Mouse (Mus musculus): ENCODE results near the gene Ivl. TPM values are rescaled to one million over a fixed set of nuclear protein-coding genes. Genes with fewer than 3 reads are reported as not detected.
A peak's percentile ranks its signal among the peaks of the same experiment; 100 is the strongest.

The Ivl gene
- not detected in 2 replicates for polyA plus RNA-seq (2015; fragmentation: Nextera tagmentation; extraction: Ambion mirVana)

DNA sequence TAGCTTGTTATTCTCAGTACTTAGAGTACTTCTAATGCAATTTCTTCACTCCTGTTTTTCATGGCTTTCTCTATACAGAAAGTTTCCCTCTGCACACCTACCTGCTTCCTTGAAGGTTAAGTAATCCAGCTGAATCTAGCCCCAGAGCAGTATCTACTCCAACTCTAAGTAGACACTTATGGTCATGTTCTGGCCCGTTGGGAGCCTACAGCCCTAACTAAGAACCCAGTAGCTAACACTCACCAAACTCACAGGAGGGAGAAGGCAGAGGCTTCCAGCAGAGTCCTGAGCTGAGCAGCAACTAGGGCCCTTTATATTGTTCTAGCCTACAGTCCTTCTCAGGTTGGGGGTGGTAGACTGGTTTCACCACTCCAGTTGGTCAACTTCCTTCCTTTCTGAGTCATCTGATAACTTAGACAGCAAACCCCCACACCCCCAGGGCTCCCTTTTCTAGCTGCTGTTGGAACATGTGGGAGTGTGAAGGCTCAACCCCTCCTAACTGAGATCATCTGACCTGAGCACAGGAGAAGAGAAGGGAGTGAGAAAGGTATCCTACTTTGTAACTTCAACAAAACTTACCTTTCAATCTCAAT is at the start of gene Ivl:
TSS of gene Ivl (minus strand) at position 287 of the 593 bp plus-strand sequence.
- 82% methylated on average over 1 of the region's 1 CpGs for WGBS
- ATAC-seq (replicated peaks) = no peak

DNA sequence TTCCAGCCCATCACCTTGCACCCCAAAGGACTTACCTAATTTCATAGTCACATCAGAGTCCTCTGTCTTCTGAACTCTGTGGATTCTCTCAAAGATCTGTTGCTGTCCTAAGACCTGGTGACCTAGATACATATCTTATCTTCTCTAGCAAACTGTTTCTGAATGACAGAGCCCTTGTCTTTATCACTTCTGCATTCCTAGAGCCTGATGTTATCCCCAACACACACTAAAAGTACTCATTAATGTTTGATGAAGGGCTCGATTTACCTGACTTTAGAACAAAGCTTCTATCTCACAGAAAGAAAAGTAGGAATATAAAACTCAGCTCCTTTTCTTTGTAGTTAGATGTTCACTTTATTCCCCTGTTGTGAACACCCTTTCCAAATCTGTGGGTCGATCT is 48.0 kb upstream of the Ivl start, which contains the start of gene Lce6a:
TSS of gene Lce6a (minus strand) at position 101 of the 400 bp plus-strand sequence.
- Histone ChIP-seq H3K4me2 (no peak within 1 kb of the TSS), H3K4me1 (no peaks in the 10 kb centered on the region), H3K9me3 (no peaks in the 10 kb centered on the region), H3K27me3 (replicated peaks) (no peaks in the 10 kb centered on the region), H3K36me3 (replicated peaks) (no peaks in the 10 kb centered on the region), H3K9ac (no peak within 1 kb of the TSS), H3K4me3 (no peak within 1 kb of the TSS), H3K27ac (no peak within 1 kb of the TSS)
- ATAC-seq (replicated peaks) = no peak
- WGBS = 89% methylated on average over 2 of the region's 2 CpGs

More for the DNA sequence above, at the start of gene Ivl:
- Histone ChIP-seq H3K27me3 (replicated peaks) (no peaks in the 10 kb centered on the region), H3K27ac (no peak within 1 kb of the TSS), H3K9ac (no peak within 1 kb of the TSS), H3K4me1 (no peaks in the 10 kb centered on the region), H3K4me2 (no peak within 1 kb of the TSS), H3K9me3 (no peaks in the 10 kb centered on the region), H3K36me3 (replicated peaks) (no peaks in the 10 kb centered on the region), H3K4me3 (no peak within 1 kb of the TSS)

DNA sequence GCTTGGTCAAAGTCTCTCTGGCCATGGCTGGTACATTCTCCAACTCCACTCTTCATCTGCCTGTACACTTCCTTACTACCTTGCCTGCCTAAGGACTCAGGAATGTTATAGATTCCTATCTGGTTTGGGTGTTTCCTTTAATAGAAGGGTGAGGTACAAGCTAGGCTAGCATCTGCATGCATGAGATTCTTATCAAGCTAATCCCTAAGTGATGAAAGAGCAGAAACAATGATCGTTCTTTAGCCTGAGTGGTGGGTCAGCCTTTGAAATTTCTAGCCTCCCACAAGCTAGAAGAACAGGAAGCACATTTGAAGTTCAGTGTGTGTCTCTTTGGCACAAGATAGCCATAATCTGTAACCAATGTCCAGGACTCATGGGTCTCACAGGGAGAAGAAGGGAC is 36.3 kb upstream of the Ivl start:
- ATAC-seq (replicated peaks) = no peak
- Histone ChIP-seq H3K27ac (no peak overlapping the region), H3K4me3 (no peak overlapping the region), H3K4me1 (no peaks in the 10 kb centered on the region), H3K36me3 (replicated peaks) (no peaks in the 10 kb centered on the region), H3K27me3 (replicated peaks) (no peaks in the 10 kb centered on the region), H3K9me3 (no peaks in the 10 kb centered on the region), H3K4me2 (no peak overlapping the region), H3K9ac (no peak overlapping the region)
- WGBS = 56% methylated on average over 1 of the region's 1 CpGs

DNA sequence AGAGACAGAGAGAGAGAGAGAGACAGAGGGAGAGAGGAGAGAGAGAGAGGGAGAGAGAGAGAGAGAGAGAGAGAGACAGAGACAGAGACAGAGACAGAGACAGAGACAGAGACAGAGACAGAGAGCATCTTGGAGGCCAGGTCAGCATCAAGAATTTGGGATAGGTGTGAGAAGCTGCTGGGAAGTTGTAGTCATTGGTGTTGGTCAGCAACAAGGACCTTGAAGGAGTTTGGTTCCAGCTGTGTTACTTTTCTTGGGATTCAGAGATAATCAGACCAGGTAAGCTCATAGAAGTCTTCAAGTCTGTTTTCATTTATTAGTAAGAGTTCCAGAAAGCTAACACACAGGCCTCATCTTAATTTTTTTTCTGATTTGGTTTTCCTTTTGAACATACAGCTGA is 33.9 kb upstream of the Ivl start, which contains the start of gene 2210017I01Rik:
TSS of gene 2210017I01Rik (minus strand) at position 101 of the 400 bp plus-strand sequence.
- H3K27ac ChIP-seq = no peak within 1 kb of the TSS
- no peak within 1 kb of the TSS for H3K9ac ChIP-seq
- no peaks in the 10 kb centered on the region for H3K4me1 ChIP-seq
- H3K4me3 ChIP-seq = no peak within 1 kb of the TSS
- H3K27me3 ChIP-seq (replicated peaks) = no peaks in the 10 kb centered on the region
- H3K9me3 ChIP-seq = no peaks in the 10 kb centered on the region
- no peak within 1 kb of the TSS for H3K4me2 ChIP-seq
- no peak for ATAC-seq (replicated peaks)
- no peaks in the 10 kb centered on the region for H3K36me3 ChIP-seq (replicated peaks)

DNA sequence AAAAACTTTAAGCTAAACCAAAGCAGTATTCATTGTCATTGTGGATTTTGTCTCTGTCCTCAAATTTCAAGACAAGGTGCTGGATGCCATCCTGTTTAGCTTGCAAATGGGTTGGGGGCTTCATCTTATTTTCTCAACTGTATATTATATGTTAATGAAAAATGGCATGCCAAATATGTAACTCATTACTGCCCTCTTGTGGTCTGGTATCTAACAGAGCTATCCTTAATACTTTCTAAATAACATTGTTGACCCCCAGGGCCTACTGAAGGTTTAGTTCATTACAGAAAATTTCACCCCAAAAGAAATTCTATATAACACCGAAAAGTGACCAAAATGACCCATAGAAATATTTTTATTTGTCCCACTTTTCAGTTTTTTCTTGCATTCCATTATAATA is 28.6 kb upstream of the Ivl start:
- H3K4me1 ChIP-seq = no peaks in the 10 kb centered on the region
- no peaks in the 10 kb centered on the region for H3K27me3 ChIP-seq (replicated peaks)
- H3K9me3 ChIP-seq = peaks cover 6% of the 10 kb centered on the region; the same call in 1 of the 2 replicates
- no peak overlapping the region for H3K27ac ChIP-seq
- no peak for ATAC-seq (replicated peaks)
- no peak overlapping the region for H3K4me2 ChIP-seq
- H3K36me3 ChIP-seq (replicated peaks) = no peaks in the 10 kb centered on the region
- H3K4me3 ChIP-seq = no peak overlapping the region
- WGBS = 46% methylated on average over 1 of the region's 1 CpGs
- H3K9ac ChIP-seq = no peak overlapping the region

DNA sequence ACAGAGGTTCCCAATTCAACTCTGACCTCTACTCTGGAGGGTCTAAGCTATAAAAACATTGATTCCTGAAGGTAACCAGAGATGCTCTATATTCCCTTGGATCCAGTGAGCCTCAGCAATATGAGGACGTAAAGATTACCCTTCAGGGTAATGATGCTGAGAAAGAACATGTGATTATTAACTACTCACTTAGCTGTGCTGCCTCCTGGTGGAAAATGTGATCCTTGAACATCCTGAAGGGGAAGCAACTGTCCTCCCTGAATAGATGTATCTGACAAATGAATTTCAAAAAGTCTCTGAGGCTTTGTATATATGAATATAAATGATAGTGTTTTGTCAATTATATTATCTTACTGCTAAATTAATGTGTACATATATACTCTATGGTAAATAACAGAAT is 26.9 kb upstream of the Ivl start:
- peaks cover 6% of the 10 kb centered on the region; the same call in 1 of the 2 replicates for H3K9me3 ChIP-seq
- H3K27ac ChIP-seq = no peak overlapping the region
- no peaks in the 10 kb centered on the region for H3K36me3 ChIP-seq (replicated peaks)
- no peaks in the 10 kb centered on the region for H3K27me3 ChIP-seq (replicated peaks)
- H3K9ac ChIP-seq = no peak overlapping the region
- H3K4me2 ChIP-seq = no peak overlapping the region
- no peak for ATAC-seq (replicated peaks)
- no peaks in the 10 kb centered on the region for H3K4me1 ChIP-seq
- 45% methylated on average over 1 of the region's 1 CpGs for WGBS
- H3K4me3 ChIP-seq = no peak overlapping the region

DNA sequence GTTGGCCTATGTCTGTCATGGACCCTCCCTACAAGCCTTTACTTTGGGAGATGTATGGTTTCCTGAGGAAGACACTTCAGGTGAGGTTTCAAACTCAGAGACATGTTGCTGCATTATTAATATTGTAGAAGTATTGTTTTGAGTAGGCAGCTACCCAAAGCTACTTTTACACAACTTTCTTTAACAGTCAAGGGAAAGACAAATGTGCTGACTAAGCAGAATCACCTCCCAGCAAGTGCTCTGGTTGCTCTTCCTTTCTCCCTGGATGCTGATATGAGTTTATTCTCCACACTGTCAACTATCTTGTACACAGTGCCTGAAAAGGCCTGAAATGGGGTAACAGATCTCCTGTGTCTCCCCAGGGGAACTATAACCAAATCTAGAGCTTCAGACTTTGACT is 26.4 kb upstream of the Ivl start:
- no peaks in the 10 kb centered on the region for H3K27me3 ChIP-seq (replicated peaks)
- no peaks in the 10 kb centered on the region for H3K36me3 ChIP-seq (replicated peaks)
- no peak overlapping the region for H3K9ac ChIP-seq
- no peaks in the 10 kb centered on the region for H3K4me1 ChIP-seq
- no peak for ATAC-seq (replicated peaks)
- no peak overlapping the region for H3K27ac ChIP-seq
- H3K4me2 ChIP-seq = no peak overlapping the region
- peaks cover 6% of the 10 kb centered on the region; the same call in 1 of the 2 replicates for H3K9me3 ChIP-seq
- H3K4me3 ChIP-seq = no peak overlapping the region

DNA sequence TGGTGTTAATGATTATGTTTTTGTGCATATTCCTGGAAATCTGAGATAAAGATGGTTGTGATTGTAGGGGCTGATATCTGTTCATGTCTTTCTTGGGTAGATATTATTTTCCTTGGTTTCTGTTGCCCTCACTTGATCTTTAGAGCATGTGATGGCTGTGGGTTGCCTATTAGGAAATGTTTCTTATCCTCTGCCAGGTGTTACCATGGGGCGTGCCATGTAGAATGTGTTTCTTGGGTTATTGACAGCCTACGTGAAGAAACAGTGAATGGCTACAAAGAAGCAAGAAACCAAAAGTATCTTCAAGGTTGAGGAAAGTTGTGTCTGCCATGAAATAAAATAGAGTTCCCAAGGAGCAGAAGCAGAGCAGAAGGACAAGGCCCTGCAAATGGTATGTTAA is 24.9 kb upstream of the Ivl start:
- H3K36me3 ChIP-seq (replicated peaks) = no peaks in the 10 kb centered on the region
- H3K27me3 ChIP-seq (replicated peaks) = no peaks in the 10 kb centered on the region
- no peak overlapping the region for H3K27ac ChIP-seq
- H3K4me3 ChIP-seq = no peak overlapping the region
- H3K4me1 ChIP-seq = no peaks in the 10 kb centered on the region
- H3K9ac ChIP-seq = no peak overlapping the region
- peaks cover 6% of the 10 kb centered on the region; the same call in 1 of the 2 replicates for H3K9me3 ChIP-seq
- 91% methylated on average over 2 of the region's 2 CpGs for WGBS
- H3K4me2 ChIP-seq = no peak overlapping the region
- no peak for ATAC-seq (replicated peaks)

DNA sequence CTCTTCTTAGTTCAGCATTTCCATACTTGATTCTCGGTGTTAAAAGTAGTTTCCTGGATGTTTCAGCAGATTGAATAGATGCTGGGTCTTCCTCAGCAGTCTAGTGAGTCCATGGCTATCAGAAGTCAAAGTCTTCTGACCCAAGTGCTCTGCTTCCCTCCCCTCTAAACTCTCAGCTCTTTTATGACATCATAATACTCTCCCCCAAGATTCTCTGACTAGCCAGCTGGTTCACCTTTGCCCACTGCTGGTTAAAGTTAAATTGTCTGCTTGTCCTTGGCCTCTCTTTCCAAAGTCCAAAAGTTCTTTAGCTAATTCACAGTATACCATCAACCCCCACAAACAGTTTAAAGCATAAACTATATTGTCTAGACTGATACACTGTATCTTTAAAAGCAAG is 15.3 kb upstream of the Ivl start, which contains the start of gene Smcp:
TSS of gene Smcp (minus strand) at position 140 of the 400 bp plus-strand sequence.
- Histone ChIP-seq H3K4me3 (no peak within 1 kb of the TSS), H3K9me3 (no peaks in the 10 kb centered on the region), H3K4me1 (no peaks in the 10 kb centered on the region), H3K36me3 (replicated peaks) (no peaks in the 10 kb centered on the region), H3K9ac (no peak within 1 kb of the TSS), H3K27me3 (replicated peaks) (no peaks in the 10 kb centered on the region), H3K27ac (no peak within 1 kb of the TSS), H3K4me2 (no peak within 1 kb of the TSS)
- 81% methylated on average over 1 of the region's 1 CpGs for WGBS
- ATAC-seq (replicated peaks) = no peak

DNA sequence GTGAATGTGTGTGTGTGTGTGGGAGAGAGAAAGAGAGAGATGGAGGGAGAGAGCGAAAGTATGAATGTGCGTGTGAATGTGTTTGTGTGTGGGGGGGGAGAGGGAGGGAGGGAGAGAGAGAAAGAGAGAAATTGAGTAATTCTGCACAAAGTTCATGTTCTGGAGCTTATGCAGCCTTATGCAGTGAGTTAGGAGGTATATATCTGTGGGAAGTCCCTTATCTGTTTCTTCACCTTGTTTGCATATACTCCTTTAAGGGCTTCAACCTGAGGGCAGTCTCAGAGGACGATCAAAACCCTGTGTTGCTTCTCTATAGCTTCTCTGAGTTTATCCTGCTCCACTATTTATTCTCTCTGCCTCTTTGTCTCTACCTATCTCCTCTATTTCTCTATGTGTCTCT is 13.7 kb upstream of the Ivl start:
- ATAC-seq (replicated peaks) = no peak
- no peaks in the 10 kb centered on the region for H3K9me3 ChIP-seq
- no peak overlapping the region for H3K4me3 ChIP-seq
- no peak overlapping the region for H3K27ac ChIP-seq
- H3K27me3 ChIP-seq (replicated peaks) = no peaks in the 10 kb centered on the region
- no peaks in the 10 kb centered on the region for H3K4me1 ChIP-seq
- no peak overlapping the region for H3K9ac ChIP-seq
- no peaks in the 10 kb centered on the region for H3K36me3 ChIP-seq (replicated peaks)
- WGBS = 96% methylated on average over 3 of the region's 3 CpGs
- H3K4me2 ChIP-seq = no peak overlapping the region

DNA sequence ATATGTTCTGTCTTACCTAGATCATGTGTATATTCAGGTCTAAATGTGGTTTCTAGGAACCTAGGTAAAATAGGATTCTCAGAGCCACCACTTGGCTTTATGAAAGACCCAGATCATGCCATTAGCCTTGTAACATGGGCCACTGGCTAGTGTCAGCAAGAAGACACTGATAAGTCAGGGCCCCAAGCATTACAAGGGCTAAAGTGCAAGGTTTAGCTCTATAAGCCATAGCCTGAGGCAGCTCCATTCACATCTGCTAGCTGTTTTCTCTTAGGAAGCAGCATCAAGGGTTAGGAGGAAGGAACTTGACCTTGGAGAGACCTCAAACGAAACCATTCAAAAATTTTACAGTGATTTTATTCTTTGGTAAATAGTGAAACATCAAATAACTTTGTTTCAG is 11.5 kb upstream of the Ivl start:
- 84% methylated on average over 1 of the region's 1 CpGs for WGBS
- no peaks in the 10 kb centered on the region for H3K27me3 ChIP-seq (replicated peaks)
- no peak overlapping the region for H3K9ac ChIP-seq
- no peaks in the 10 kb centered on the region for H3K9me3 ChIP-seq
- no peak for ATAC-seq (replicated peaks)
- no peak overlapping the region for H3K27ac ChIP-seq
- H3K4me2 ChIP-seq = no peak overlapping the region
- no peaks in the 10 kb centered on the region for H3K36me3 ChIP-seq (replicated peaks)
- H3K4me1 ChIP-seq = no peaks in the 10 kb centered on the region
- H3K4me3 ChIP-seq = no peak overlapping the region

DNA sequence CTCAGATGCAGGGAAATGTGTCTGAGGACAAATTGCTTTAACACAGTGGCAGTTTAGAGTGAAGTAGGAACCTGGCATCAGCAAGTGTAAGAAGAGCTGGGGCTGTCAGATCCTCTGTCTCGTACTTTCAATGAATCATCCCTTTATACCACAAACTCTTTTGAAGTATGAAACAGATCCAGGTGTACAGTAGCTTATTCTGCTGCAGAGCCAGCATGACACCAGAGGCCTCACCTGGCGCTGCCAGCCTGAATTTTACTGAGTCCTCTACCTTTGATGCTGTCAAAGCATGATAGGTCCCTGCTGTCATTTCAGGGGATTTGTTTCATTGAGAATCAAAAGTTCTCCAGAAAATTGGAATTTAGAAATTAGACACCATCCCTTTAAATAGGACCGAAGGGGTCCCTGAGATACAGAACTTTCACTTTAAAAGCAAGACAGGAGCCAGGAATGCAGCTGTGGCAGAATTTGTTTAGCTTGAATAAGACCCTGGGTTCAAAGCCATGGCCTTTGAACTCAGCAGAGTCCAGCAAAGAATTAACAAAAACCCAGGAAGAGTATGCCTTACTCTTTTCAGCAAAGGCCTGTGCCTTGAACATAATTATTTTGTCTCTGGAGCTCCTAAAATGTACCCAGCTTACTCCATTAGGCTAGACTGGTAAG is 9.8 kb upstream of the Ivl start:
- Histone ChIP-seq H3K27me3 (replicated peaks) (no peaks in the 10 kb centered on the region), H3K36me3 (replicated peaks) (no peaks in the 10 kb centered on the region), H3K27ac (no peak overlapping the region), H3K4me1 (no peaks in the 10 kb centered on the region), H3K9ac (no peak overlapping the region), H3K4me3 (no peak overlapping the region), H3K4me2 (no peak overlapping the region), H3K9me3 (no peaks in the 10 kb centered on the region)
- peak; percentile 88 for ATAC-seq (replicated peaks)
- 44% methylated on average over 3 of the region's 3 CpGs for WGBS

DNA sequence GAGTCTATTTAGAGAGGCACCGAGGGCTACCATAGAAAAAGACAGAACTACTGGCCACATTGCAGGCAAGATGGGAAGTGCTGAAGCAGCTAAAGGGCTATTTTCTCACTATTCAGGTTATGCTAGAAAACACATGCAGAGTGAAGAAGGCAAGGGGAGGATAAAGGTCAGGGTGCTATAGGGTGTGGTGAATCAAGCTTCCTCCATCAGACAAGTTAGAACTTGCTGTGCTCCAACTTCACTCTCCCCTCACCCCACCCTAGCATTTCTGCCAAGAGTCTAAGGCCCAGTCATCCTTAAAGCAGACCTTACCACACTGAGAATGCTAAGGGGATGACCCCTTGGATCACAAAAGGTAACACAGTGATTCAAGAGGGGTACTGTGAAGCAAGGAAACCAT is 6.0 kb upstream of the Ivl start:
- Histone ChIP-seq H3K4me3 (no peak overlapping the region), H3K9ac (no peak overlapping the region), H3K4me1 (no peaks in the 10 kb centered on the region), H3K36me3 (replicated peaks) (no peaks in the 10 kb centered on the region), H3K9me3 (no peaks in the 10 kb centered on the region), H3K4me2 (no peak overlapping the region), H3K27ac (no peak overlapping the region), H3K27me3 (replicated peaks) (no peaks in the 10 kb centered on the region)
- 54% methylated on average over 1 of the region's 1 CpGs for WGBS
- ATAC-seq (replicated peaks) = no peak

Data from midbrain, embryonic 15.5 days (tissue).